Mouse (Mus musculus) T-helper 1 cell (primary cell): Measurements from ENCODE around the gene Smad9.

Source experiments
- in situ Hi-C: fragments of 300-600 bp; cut with MboI, MseI; formaldehyde crosslinking; loops from one replicate; pipeline ENCODE4 v1.15.1; 2025; ENCODE audit warnings: high pct_unique_total_duplicates

Smad9 gene

GRCm38 (mm10) chr3:54807666-54808217 lies 52.4 kb downstream of the Smad9 start, which contains the start of gene Rfxap:
TSS of gene Rfxap (minus strand) at chr3:54807791.
- in situ Hi-C loops: no loop called here

DNA sequence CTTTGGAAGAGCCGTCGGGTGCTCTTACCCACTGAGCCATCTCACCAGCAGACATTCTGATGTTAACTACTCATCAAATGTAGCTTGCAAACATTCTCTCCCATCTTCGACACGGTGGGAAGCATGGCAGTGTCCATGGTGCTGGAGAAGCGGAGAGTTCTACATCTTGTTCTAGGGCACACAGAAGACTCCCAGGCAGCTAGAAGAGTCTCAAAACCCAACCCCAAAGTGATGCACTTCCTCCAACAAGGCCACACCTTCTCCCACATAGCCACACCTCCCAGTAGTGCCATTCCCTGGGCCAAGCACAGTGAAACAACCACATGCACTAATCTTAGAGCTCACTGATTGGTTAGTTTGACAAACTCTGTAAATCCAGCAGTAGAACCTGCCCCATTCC lies 53.7 kb downstream of the Smad9 start:
- in situ Hi-C loops: no loop called here

- in situ Hi-C loops: loop anchor here (10.0 kb wide), 1 partner anchor 253 kb away; no protein-coding TSS in a partner anchor
These were observed 56.2 kb downstream of the Smad9 start for GRCm38 (mm10) chr3:54811616-54812015.

DNA sequence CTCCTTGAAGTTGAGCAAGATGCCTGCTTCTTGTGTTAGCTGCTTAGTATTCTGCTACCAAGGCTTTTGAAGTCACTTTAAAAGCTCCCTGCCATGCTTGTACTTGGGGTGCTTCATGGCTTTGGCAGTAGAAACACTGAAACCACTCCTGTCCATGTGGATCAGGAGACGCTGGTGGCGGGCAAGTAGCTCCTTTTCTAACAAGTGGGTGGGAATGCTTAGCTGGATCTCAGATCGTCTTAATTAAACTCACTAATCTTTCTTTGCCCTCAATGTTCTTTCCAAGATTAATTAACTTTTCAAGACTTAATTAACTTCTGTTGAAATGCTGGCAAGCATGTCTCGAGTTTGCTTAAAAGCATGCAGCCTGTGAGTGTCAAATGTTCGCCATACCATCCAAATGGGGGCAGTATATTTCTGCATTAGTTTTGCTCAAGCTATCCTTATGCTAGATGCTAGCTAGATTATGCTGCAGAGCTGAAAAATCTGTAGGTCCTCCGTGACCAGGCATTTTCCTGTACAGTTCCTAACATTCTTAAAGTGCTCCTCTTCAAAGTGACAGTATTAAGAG lies 58.1 kb downstream of the Smad9 start:
- in situ Hi-C loops: loop anchor here (10.0 kb wide), 1 partner anchor 251 kb away; no protein-coding TSS in a partner anchor

GRCm38 (mm10) chr3:54814622-54815021 lies 59.2 kb downstream of the Smad9 start:
- in situ Hi-C loops: loop anchor here (10.0 kb wide), 1 partner anchor 250 kb away; no protein-coding TSS in a partner anchor

DNA sequence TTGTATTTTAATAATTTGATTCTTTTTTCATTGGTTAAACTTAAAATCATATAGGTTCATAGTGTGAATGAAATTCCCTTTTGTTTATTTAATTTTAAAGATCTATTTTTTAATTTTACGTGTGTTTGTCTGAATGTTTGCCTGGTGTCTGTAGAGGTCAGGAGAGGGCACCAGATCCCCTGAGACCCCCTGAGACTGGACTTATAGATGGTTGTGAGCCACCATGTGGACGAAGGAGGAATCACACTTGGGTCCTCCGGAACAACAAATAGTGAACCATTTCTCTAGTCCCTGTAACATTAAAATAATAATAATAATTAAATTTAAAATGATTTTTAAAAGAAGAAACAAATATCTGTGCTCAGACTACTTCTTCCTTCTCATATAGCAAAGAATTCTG lies 59.9 kb downstream of the Smad9 start:
- in situ Hi-C loops: loop anchor here (10.0 kb wide), 1 partner anchor 250 kb away; no protein-coding TSS in a partner anchor

DNA sequence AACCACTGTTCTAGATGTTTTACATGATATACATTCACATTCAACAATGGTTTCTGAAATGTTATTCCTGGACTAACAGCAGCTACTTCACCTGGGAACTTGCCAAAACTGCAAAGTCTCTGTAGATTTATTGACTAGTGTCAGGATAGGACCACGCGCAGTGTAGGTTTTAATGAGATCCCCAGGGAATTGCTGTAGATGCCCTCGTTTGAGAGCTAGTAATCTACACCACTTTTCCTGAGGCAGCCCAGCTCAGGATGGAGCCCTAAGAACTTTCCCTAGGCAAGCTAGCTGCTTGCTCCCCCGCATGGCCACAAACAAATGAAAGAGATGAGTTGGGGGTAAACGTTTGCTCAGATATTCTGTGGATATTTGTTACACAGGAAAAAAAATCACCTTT lies 67.1 kb downstream of the Smad9 start:
- in situ Hi-C loops: no loop called here

- in situ Hi-C loops: no loop called here
These were observed 77.1 kb downstream of the Smad9 start for GRCm38 (mm10) chr3:54832491-54832890.

DNA sequence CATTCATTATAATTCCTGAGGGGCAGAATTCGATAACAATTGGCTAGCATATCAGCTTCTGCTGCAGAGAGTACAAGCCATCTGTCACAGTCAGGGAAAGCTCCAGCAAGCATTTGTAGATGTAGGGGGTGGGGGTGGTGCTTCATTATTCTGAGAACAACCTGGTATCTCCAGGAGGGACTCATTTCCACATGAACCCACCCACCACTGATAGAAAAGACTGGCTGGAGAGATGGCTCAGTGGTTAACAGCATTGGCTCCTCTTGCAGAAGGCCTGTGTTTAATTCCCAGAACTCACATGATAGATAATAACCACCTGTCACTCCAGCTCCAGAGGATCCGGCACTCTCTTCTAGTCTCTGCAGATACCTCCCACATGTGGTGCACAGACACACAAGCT lies 80.0 kb downstream of the Smad9 start:
- in situ Hi-C loops: no loop called here
